35 mouse cellular contexts compared by ENCODE assay signal in the genomic region with DNA sequence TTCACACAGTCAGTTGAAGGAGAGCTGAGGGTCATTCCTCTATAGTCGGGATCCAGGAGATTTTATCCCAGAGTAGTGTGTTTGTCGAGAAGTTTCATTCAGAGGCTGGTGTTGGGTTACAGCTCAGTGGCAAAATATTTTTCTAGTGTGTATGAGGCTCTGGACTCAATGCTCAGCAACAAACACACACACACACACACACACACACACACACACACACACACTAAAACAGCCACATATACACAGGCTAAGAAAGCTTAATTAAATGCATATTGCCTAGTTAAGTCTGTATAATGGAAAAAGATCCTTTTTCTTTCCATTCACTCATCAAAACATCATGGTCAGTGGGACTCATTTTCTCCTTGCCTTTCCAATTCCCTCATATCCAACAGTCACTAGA.
"Had no signal": no experiment of that assay in that cellular context is flagged by ENCODE, and none has a peak within 500 bp of the region (broad histone marks: within the 10 kb centered on the region; RNA-seq: fewer than 3 reads in every experiment).

No protein-coding gene starts in this region.

- ATAC-seq: hindbrain, embryonic 16.5 days; hindbrain, postnatal 0 days; inflammation-experienced regulatory T-cells, adult 6 months; intestine, embryonic 15.5 days; intestine, embryonic 16.5 days; intestine, postnatal 0 days had no signal

- H3K4me3 ChIP-seq: heart, embryonic 12.5 days; heart, embryonic 13.5 days; heart, embryonic 15.5 days; hindbrain, embryonic 10.5 days; hindbrain, embryonic 12.5 days; hindbrain, embryonic 13.5 days; hindbrain, embryonic 15.5 days; intestine, embryonic 15.5 days; kidney, embryonic 15.5 days; layer of hippocampus, adult 2 months; left cerebral cortex, adult 2 months had no signal

- H3K27ac ChIP-seq: heart, embryonic 13.5 days; heart, embryonic 15.5 days; hindbrain, embryonic 10.5 days; hindbrain, embryonic 12.5 days; hindbrain, embryonic 13.5 days; hindbrain, embryonic 14.5 days; hindbrain, embryonic 15.5 days; hindbrain, postnatal 0 days; intestine, embryonic 15.5 days; kidney, embryonic 15.5 days; kidney, postnatal 0 days; layer of hippocampus, adult 2 months; left cerebral cortex, adult 2 months had no signal

- H3K27me3 ChIP-seq: heart, embryonic 12.5 days; heart, embryonic 13.5 days; heart, embryonic 15.5 days; hindbrain, embryonic 12.5 days; hindbrain, embryonic 13.5 days; hindbrain, embryonic 15.5 days; intestine, embryonic 15.5 days; kidney, embryonic 15.5 days had no signal

- H3K9ac ChIP-seq: heart, embryonic 12.5 days; heart, embryonic 13.5 days; heart, embryonic 15.5 days; hindbrain, embryonic 12.5 days; hindbrain, embryonic 13.5 days; hindbrain, embryonic 14.5 days; hindbrain, embryonic 15.5 days; intestine, embryonic 15.5 days; kidney, embryonic 15.5 days had no signal

- H3K9me3 ChIP-seq: heart, embryonic 12.5 days; heart, embryonic 13.5 days; heart, embryonic 15.5 days; hindbrain, embryonic 10.5 days; hindbrain, embryonic 12.5 days; hindbrain, embryonic 13.5 days; hindbrain, embryonic 15.5 days; intestine, embryonic 15.5 days; kidney, embryonic 15.5 days had no signal

- H3K4me1 ChIP-seq: heart, embryonic 12.5 days; heart, embryonic 13.5 days; heart, embryonic 15.5 days; hindbrain, embryonic 10.5 days; hindbrain, embryonic 12.5 days; hindbrain, embryonic 13.5 days; hindbrain, embryonic 15.5 days; intestine, embryonic 15.5 days; kidney, embryonic 15.5 days had no signal

- H3K4me2 ChIP-seq: heart, embryonic 11.5 days; heart, embryonic 12.5 days; heart, embryonic 13.5 days; heart, embryonic 15.5 days; hindbrain, embryonic 12.5 days; hindbrain, embryonic 13.5 days; hindbrain, embryonic 14.5 days; hindbrain, embryonic 15.5 days; intestine, embryonic 15.5 days; kidney, embryonic 15.5 days had no signal

- H3K36me3 ChIP-seq: heart, embryonic 12.5 days; heart, embryonic 13.5 days; heart, embryonic 15.5 days; hindbrain, embryonic 10.5 days; hindbrain, embryonic 12.5 days; hindbrain, embryonic 13.5 days; hindbrain, embryonic 15.5 days; intestine, embryonic 15.5 days; kidney, embryonic 15.5 days had no signal

- DNase-seq: heart, postnatal 10 days; heart, postnatal 14 days; heart, postnatal 36 days; heart, postnatal 4 days; kidney, adult 11 months; kidney, adult 18-20 months; kidney, adult 2 months; kidney, adult 8-10 months; kidney, adult 9 months; kidney, postnatal 10 days; kidney, postnatal 14 days; kidney, postnatal 25 days; kidney, postnatal 36 days; kidney, postnatal 4 days; layer of hippocampus, adult 9-11 months; layer of hippocampus, postnatal 36 days had no signal
